Mouse (Mus musculus) granulocyte monocyte progenitor cell, adult 5-6 weeks (primary cell): Measurements from ENCODE around the gene Zbtb25. TPM values are rescaled to one million over a fixed set of nuclear protein-coding genes. Genes with fewer than 3 reads are reported as not detected.

Source experiments
- ATAC-seq: replicated peaks from 2 replicates; pipeline ENCODE4 v1.8.0; 2016; ENCODE audit warnings: mild to moderate bottlenecking, moderate TSS enrichment, inconsistent platforms; ENCODE audit not compliant: poor library complexity, severe bottlenecking
- total RNA-seq, 2 experiments: library from RNA; stranded (forward) in 1 of 2; stranded (reverse) in 1 of 2; fragments of 200-712, 200-1000 nt in 1 of 2; fragments of >200 nt in 1 of 2; fragmentation: Nextera tagmentation in 1 of 2; gene quantifications; 2 replicates each; pipeline ENCODE4 v1.2.3; 2014 to 2017

Gene Zbtb25
- total RNA-seq, 2 experiments from 2014 or later: 21.4 to 29.4 TPM

- no peak for ATAC-seq
Observed at GRCm38 (mm10) chr12:76377726-76378125, 8.3 kb upstream of the Zbtb25 start.

GRCm38 (mm10) chr12:76377059-76377458 is 7.7 kb upstream of the Zbtb25 start:
- ATAC-seq: peak; percentile 86

GRCm38 (mm10) chr12:76376649-76377048 is 7.2 kb upstream of the Zbtb25 start:
- ATAC-seq: peak; percentile 58

GRCm38 (mm10) chr12:76375506-76375905 is 6.1 kb upstream of the Zbtb25 start:
- ATAC-seq: no peak

GRCm38 (mm10) chr12:76374911-76375310 is 5.5 kb upstream of the Zbtb25 start:
- ATAC-seq: no peak

GRCm38 (mm10) chr12:76373991-76374390 is 4.6 kb upstream of the Zbtb25 start:
- no peak for ATAC-seq

- no peak for ATAC-seq
Observed at GRCm38 (mm10) chr12:76372881-76373818, 3.7 kb upstream of the Zbtb25 start.

- ATAC-seq: no peak
Observed at GRCm38 (mm10) chr12:76372046-76372445, 2.6 kb upstream of the Zbtb25 start.

- peak; percentile 31 for ATAC-seq
Observed at GRCm38 (mm10) chr12:76370831-76371571, 1.6 kb upstream of the Zbtb25 start.

GRCm38 (mm10) chr12:76369978-76370830 is 802 bp upstream of the Zbtb25 start, which contains the start of gene Zbtb1:
Gene Zbtb1, plus strand, starts transcription at chr12:76370266.
- ATAC-seq: peak; percentile 49

GRCm38 (mm10) chr12:76368790-76369205 is 604 bp downstream of the Zbtb25 start:
- no peak for ATAC-seq

GRCm38 (mm10) chr12:76368201-76368789 is 1.1 kb downstream of the Zbtb25 start:
- no peak for ATAC-seq

- no peak for ATAC-seq
Observed at GRCm38 (mm10) chr12:76367096-76367995, 2.1 kb downstream of the Zbtb25 start.

GRCm38 (mm10) chr12:76366276-76366675 is 3.1 kb downstream of the Zbtb25 start:
- ATAC-seq: no peak

- ATAC-seq: peak; percentile 57
Observed at GRCm38 (mm10) chr12:76362303-76362676, 7.1 kb downstream of the Zbtb25 start.

- ATAC-seq: peak; percentile 74
Observed at GRCm38 (mm10) chr12:76361405-76362302, 7.7 kb downstream of the Zbtb25 start.

- no peak for ATAC-seq
Observed at GRCm38 (mm10) chr12:76360868-76361267, 8.5 kb downstream of the Zbtb25 start.

GRCm38 (mm10) chr12:76349680-76350220 is 19.7 kb downstream of the Zbtb25 start:
- ATAC-seq: no peak
